Mouse (Mus musculus) forebrain, embryonic 11.5 days (tissue): ENCODE measurements around the gene Uqcr11. TPM values are rescaled to one million over a fixed set of nuclear protein-coding genes. Genes with fewer than 3 reads are reported as not detected.

Source experiments
- ATAC-seq: fragments of 200-750 bp; cut with Nextera tagmentation; replicated peaks from 2 replicates; pipeline ENCODE4 v1.8.0; 2017; ENCODE audit warnings: moderate TSS enrichment; ENCODE audit not compliant: low FRiP score
- DNase-seq: peaks from one replicate; pipeline ENCODE4 v3.0.0-alpha.2; 2017; ENCODE audit warnings: low spot score
- H3K27ac ChIP-seq: fragments of 300-500 bp; sonication (generic); 2 replicates; pipeline ENCODE4 v1.5.1; 2014; ENCODE audit warnings: low read depth, low read length
- H3K27me3 ChIP-seq: fragments of 300-500 bp; sonication (generic); 2 replicates; pipeline ENCODE4 v1.6.1; 2014; ENCODE audit warnings: mild to moderate bottlenecking, low read length, mixed read lengths; ENCODE audit not compliant: control insufficient read depth, insufficient read depth
- H3K36me3 ChIP-seq: fragments of 300-500 bp; sonication (generic); 2 replicates; pipeline ENCODE4 v1.6.1; 2014; ENCODE audit warnings: mild to moderate bottlenecking, low read length, moderate library complexity, mixed read lengths; ENCODE audit not compliant: control insufficient read depth, insufficient read depth
- H3K4me1 ChIP-seq: fragments of 300-500 bp; sonication (generic); replicated peaks from 2 replicates; pipeline ENCODE4 v1.6.1; 2014; ENCODE audit warnings: low read length, mixed read lengths; ENCODE audit not compliant: control insufficient read depth, insufficient read depth
- H3K4me2 ChIP-seq: fragments of 300-500 bp; sonication (generic); 2 replicates; pipeline ENCODE4 v1.6.1; 2014; ENCODE audit warnings: low read depth, mild to moderate bottlenecking, low read length, moderate library complexity, mixed read lengths; ENCODE audit not compliant: severe bottlenecking
- H3K4me3 ChIP-seq: fragments of 300-500 bp; sonication (generic); 2 replicates; pipeline ENCODE4 v1.5.1; 2014; ENCODE audit warnings: low read depth, low read length
- H3K9ac ChIP-seq: fragments of 300-500 bp; sonication (generic); 2 replicates; pipeline ENCODE4 v1.6.1; 2014; ENCODE audit warnings: low read length
- H3K9me3 ChIP-seq: fragments of 300-500 bp; sonication (generic); 2 replicates; pipeline ENCODE4 v1.6.1; 2016; ENCODE audit warnings: low read length, mixed read lengths; ENCODE audit not compliant: control insufficient read depth
- WGBS: fragments of 180-500 bp; shearing (Covaris S2); extraction: QIAGEN DNeasy Blood & Tissue Kit; methylation state at CpG from one replicate; pipeline ENCODE4 v1.1.7; 2014; 5-methylcytosine and 5-hydroxymethylcytosine counted together
- polyA plus RNA-seq: library from polyadenylated mRNA; unstranded; fragments of >200 nt; fragmentation: Nextera tagmentation; extraction: Ambion mirVana; gene quantifications from 2 replicates; pipeline ENCODE4 v1.2.1, GENCODE M21; 2014

Gene Uqcr11
- polyA plus RNA-seq, 1 experiment from 2014 or later, result 430 TPM

- DNase-seq, result no peak
- Histone ChIP-seq H3K9me3 (no peaks in the 10 kb centered on the region), H3K27me3 (peaks cover 2% of the 10 kb centered on the region; the same call in 1 of the 2 replicates), H3K4me3 (no peak overlapping the region), H3K36me3 (no peaks in the 10 kb centered on the region), H3K4me1 (no peaks in the 10 kb centered on the region), H3K9ac (no peak overlapping the region), H3K27ac (no peak overlapping the region), H3K4me2 (no peak overlapping the region)
- WGBS, result 87% methylated on average over 7 of the region's 8 CpGs
- no peak for ATAC-seq
Measured at GRCm38 (mm10) chr10:80443575-80444278, 37.1 kb upstream of the Uqcr11 start.

- DNase-seq, result no peak
- Histone ChIP-seq H3K4me3 (no peak overlapping the region), H3K36me3 (no peaks in the 10 kb centered on the region), H3K27me3 (peaks cover 2% of the 10 kb centered on the region; the same call in 1 of the 2 replicates), H3K9ac (no peak overlapping the region), H3K4me2 (no peak overlapping the region), H3K4me1 (no peaks in the 10 kb centered on the region), H3K27ac (no peak overlapping the region), H3K9me3 (no peaks in the 10 kb centered on the region)
- no peak for ATAC-seq
- 58% methylated on average over 2 of the region's 2 CpGs for WGBS
Measured at GRCm38 (mm10) chr10:80442989-80443388, 36.4 kb upstream of the Uqcr11 start.

- no peaks in the 10 kb centered on the region for H3K9me3 ChIP-seq
- H3K9ac ChIP-seq, result no peak overlapping the region
- DNase-seq, result no peak
- 70% methylated on average over 8 of the region's 8 CpGs for WGBS
- ATAC-seq, result no peak
- H3K36me3 ChIP-seq, result no peaks in the 10 kb centered on the region
- H3K4me1 ChIP-seq, result no peaks in the 10 kb centered on the region
- H3K4me3 ChIP-seq, result no peak overlapping the region
- peaks cover 2% of the 10 kb centered on the region; the same call in 1 of the 2 replicates for H3K27me3 ChIP-seq
- no peak overlapping the region for H3K27ac ChIP-seq
- no peak overlapping the region for H3K4me2 ChIP-seq
Measured at GRCm38 (mm10) chr10:80441598-80441997, 35.0 kb upstream of the Uqcr11 start.

GRCm38 (mm10) chr10:80440031-80440430 is 33.4 kb upstream of the Uqcr11 start:
- Histone ChIP-seq H3K9ac (no peak overlapping the region), H3K9me3 (no peaks in the 10 kb centered on the region), H3K27me3 (no peaks in the 10 kb centered on the region), H3K4me1 (no peaks in the 10 kb centered on the region), H3K36me3 (no peaks in the 10 kb centered on the region), H3K4me3 (no peak overlapping the region), H3K4me2 (no peak overlapping the region), H3K27ac (no peak overlapping the region)
- ATAC-seq, result no peak
- no peak for DNase-seq

GRCm38 (mm10) chr10:80437973-80438372 is 31.3 kb upstream of the Uqcr11 start:
- Histone ChIP-seq H3K27ac (no peak overlapping the region), H3K4me1 (no peaks in the 10 kb centered on the region), H3K9ac (no peak overlapping the region), H3K4me2 (no peak overlapping the region), H3K9me3 (no peaks in the 10 kb centered on the region), H3K36me3 (no peaks in the 10 kb centered on the region), H3K4me3 (no peak overlapping the region), H3K27me3 (no peaks in the 10 kb centered on the region)
- ATAC-seq (no peak), DNase-seq (no peak)
- 71% methylated on average over 4 of the region's 4 CpGs for WGBS

- H3K9ac ChIP-seq, result no peak overlapping the region
- ATAC-seq (no peak), DNase-seq (no peak)
- no peak overlapping the region for H3K4me3 ChIP-seq
- 15% methylated on average over 9 of the region's 9 CpGs for WGBS
- peaks cover 7% of the 10 kb centered on the region; the same call in 1 of the 2 replicates for H3K4me1 ChIP-seq
- no peaks in the 10 kb centered on the region for H3K27me3 ChIP-seq
- H3K27ac ChIP-seq, result no peak overlapping the region
- no peak overlapping the region for H3K4me2 ChIP-seq
- H3K36me3 ChIP-seq, result no peaks in the 10 kb centered on the region
- H3K9me3 ChIP-seq, result no peaks in the 10 kb centered on the region
Measured at GRCm38 (mm10) chr10:80436276-80436675, 29.6 kb upstream of the Uqcr11 start.

- Histone ChIP-seq H3K27ac (no peak overlapping the region), H3K9ac (no peak overlapping the region), H3K27me3 (no peaks in the 10 kb centered on the region), H3K4me3 (no peak overlapping the region), H3K36me3 (no peaks in the 10 kb centered on the region), H3K4me1 (peaks cover 10% of the 10 kb centered on the region; the same call in 1 of the 2 replicates), H3K4me2 (no peak overlapping the region), H3K9me3 (no peaks in the 10 kb centered on the region)
- ATAC-seq, result no peak
- DNase-seq, result no peak
- 39% methylated on average over 7 of the region's 7 CpGs for WGBS
Measured at GRCm38 (mm10) chr10:80435764-80436163, 29.1 kb upstream of the Uqcr11 start.

- H3K9ac ChIP-seq, result no peak overlapping the region
- no peaks in the 10 kb centered on the region for H3K27me3 ChIP-seq
- no peak overlapping the region for H3K4me2 ChIP-seq
- H3K27ac ChIP-seq, result no peak overlapping the region
- H3K4me3 ChIP-seq, result no peak overlapping the region
- no peak for DNase-seq
- H3K36me3 ChIP-seq, result peaks cover 8% of the 10 kb centered on the region
- H3K9me3 ChIP-seq, result no peaks in the 10 kb centered on the region
- 66% methylated on average over 3 of the region's 3 CpGs for WGBS
- no peak for ATAC-seq
- peaks cover 13% of the 10 kb centered on the region; the same call in 1 of the 2 replicates for H3K4me1 ChIP-seq
Measured at GRCm38 (mm10) chr10:80434823-80435222, 28.2 kb upstream of the Uqcr11 start.

- Histone ChIP-seq H3K4me1 (peaks cover 13% of the 10 kb centered on the region; the same call in 1 of the 2 replicates), H3K36me3 (peaks cover 10% of the 10 kb centered on the region), H3K27ac (no peak overlapping the region), H3K9ac (peak overlapping the region; percentile 29; the same call in 1 of the 2 replicates), H3K9me3 (no peaks in the 10 kb centered on the region), H3K4me2 (peak overlapping the region; percentile 15; the same call in 1 of the 2 replicates), H3K4me3 (peak overlapping the region; percentile 98; the same call in 1 of the 2 replicates), H3K27me3 (no peaks in the 10 kb centered on the region)
- WGBS, result 10% methylated on average over 8 of the region's 8 CpGs
- no peak for DNase-seq
- ATAC-seq, result no peak
Measured at GRCm38 (mm10) chr10:80434233-80434592, 27.6 kb upstream of the Uqcr11 start.
